Mouse (Mus musculus) layer of hippocampus, adult 8-10 months (tissue): ENCODE data around the gene Zbtb9. TPM values are rescaled to one million over a fixed set of nuclear protein-coding genes. Genes with fewer than 3 reads are reported as not detected.
"Not testable (repeated sequence)": the region's sequence is repeated elsewhere in the genome, so short reads cannot be mapped to it uniquely, and the experiment has no call there.

Experiments used
- DNase-seq, 2 experiments: peaks; one replicate each; pipeline ENCODE4 v3.0.0; 2022; ENCODE audit warnings: low spot score in 2 of 2
- total RNA-seq, 4 experiments: library from RNA; stranded (reverse); gene quantifications; 2 replicates each; pipeline ENCODE4 v1.2.4; 2022

The Zbtb9 gene
- total RNA-seq, 4 experiments from 2014 or later = 12.2 to 14.7 (median 13.7) TPM

GRCm38 (mm10) chr17:26971247-26971905 is 1.6 kb upstream of the Zbtb9 start:
- DNase-seq = no peak

DNA sequence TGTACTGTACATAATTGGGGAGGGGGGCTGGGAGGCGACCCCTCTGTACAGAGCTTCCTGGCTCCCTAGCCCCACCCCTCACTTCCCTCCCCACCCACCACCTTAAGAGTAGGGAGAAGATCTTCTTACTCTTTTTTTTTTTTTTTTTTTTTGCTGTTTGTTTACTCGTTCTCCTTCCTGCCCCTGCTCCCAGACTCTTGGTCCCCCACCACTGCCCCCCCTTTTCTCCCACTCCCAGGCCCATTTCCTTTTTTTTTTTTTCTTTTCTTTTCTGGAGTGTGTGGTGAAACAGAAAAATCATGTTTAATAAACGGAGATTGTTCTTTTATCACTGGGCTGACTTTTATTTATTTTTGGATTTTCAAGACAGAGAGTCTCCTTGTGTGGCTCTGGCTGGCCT is 860 bp upstream of the Zbtb9 start:
- no peak for DNase-seq

- no peak for DNase-seq
Measured at GRCm38 (mm10) chr17:26974547-26974946, 1.6 kb downstream of the Zbtb9 start.

GRCm38 (mm10) chr17:26975415-26975814 is 2.4 kb downstream of the Zbtb9 start:
- no peak for DNase-seq

GRCm38 (mm10) chr17:26977354-26977753 is 4.4 kb downstream of the Zbtb9 start:
- not testable (repeated sequence) for DNase-seq

GRCm38 (mm10) chr17:26979426-26979825 is 6.5 kb downstream of the Zbtb9 start:
- no peak for DNase-seq

DNA sequence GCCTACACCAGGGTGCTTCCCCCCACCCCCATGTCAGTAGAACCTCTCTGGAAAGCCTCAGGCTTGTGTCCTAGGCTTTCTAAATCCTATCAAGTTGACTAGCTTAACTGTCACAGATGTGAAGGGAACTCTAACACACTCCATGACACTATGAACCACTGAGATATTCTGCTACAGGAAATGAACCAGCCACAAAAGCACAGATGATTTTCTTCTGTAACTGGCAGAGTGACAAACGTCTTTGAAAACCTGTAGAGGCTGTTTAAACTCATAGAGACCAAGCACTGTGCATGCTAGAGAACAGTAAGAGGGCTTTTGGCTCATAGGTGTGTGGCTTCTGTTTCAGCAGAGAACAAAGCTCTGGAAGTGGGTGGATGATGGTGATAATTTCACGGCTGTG is 8.1 kb downstream of the Zbtb9 start:
- DNase-seq = no peak

- no peak for DNase-seq
Measured at GRCm38 (mm10) chr17:26983382-26983781, 10.4 kb downstream of the Zbtb9 start.

GRCm38 (mm10) chr17:26985503-26986179 is 12.7 kb downstream of the Zbtb9 start:
- no peak for DNase-seq

DNA sequence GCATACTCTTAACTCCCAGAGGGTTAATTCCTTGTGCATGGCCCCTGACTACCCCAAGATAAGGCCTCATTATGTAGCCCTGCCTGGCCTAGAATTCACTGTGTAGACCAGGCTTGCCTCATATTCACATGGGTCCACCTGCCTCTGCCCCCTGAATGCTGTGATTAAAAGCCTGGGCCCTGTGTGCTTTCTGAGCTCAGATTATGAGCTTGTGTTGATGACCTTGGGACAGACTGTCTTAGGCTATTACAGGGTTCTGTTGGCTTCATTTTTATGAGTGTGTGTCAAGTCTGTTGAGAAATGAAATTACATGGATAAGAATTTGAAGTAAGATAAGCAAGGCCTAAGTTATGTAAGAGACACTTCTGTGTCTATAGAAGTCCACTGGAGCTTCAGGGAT is 17.6 kb downstream of the Zbtb9 start:
- no peak for DNase-seq

DNA sequence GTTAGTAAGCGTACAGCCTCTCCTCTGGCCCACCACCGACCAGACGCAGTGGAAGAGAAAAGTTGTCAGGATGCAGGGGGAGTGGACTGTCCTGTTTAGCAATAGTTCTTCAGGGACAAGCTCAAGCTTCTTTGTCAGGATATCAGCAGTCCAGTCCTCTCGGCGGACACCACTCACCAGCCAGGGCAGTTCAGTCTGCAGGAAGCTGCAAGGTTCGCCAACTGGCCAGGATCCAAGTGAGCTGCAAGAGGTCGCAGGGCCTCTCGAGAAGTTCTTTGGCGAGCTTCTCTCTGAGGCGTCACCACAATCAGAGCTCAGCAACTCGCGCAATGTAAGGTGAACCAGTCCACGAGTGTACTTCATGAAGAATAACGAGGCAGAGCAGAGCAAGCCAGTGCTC is 21.4 kb downstream of the Zbtb9 start:
- DNase-seq = no peak

DNA sequence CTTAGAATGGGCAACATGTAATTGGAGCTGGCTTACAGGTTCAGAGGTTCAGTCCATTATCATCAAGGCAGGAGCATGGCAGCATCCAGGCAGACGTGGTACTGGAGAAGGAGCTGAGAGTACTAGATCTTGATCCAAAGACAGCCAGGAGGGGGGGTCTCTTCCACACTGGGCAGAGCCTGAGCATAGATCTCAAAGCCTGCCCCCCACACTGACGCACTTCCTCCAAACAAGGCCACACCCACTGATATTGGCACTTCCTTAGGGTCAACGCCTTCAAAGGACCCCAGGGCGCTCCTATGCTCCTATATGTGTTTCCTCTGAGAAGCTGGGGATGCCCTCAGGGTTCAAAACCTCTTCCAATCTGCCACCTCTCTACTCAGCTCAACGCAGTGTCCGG is 22.0 kb downstream of the Zbtb9 start:
- no peak for DNase-seq

- DNase-seq = no peak
Measured at GRCm38 (mm10) chr17:26995562-26995961, 22.6 kb downstream of the Zbtb9 start.

DNA sequence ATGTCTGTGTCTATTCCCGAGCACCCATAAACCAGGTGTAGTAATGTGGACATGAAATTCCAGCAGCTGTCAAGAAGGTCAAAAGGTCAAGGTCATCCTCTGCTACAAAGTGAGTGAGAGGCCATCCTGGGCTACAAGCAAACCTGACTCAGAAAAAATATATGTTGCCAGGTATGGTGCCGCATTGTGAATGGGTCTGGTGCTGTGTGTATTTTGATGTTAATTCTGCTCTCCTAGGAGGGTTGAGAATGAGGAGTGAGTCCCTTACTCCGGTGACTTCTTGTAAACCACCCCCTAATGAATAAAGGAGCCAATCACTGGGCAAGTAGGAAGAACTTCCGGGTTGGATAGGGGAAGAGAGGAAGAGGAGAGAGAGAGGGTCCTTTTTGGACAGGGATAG is 24.7 kb downstream of the Zbtb9 start:
- no peak for DNase-seq

DNA sequence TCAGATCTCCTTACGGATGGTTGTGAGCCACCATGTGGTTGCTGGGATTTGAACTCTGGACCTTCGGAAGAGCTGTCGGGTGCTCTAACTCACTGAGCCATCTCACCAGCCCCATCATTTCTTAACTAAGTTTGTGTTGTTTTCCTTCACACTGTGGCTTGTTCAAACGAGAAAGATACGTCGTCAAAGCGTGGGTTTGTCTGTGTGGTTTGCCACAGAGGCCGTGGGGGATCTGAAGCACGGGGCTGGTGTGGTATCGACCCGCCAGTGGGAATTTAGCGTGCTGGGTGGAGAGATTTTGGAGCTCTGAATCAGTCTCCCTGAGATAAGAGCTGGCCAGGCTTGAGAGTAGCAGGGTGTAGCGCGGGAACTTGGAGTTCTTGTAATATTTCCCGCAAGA is 25.3 kb downstream of the Zbtb9 start:
- DNase-seq = no peak

DNA sequence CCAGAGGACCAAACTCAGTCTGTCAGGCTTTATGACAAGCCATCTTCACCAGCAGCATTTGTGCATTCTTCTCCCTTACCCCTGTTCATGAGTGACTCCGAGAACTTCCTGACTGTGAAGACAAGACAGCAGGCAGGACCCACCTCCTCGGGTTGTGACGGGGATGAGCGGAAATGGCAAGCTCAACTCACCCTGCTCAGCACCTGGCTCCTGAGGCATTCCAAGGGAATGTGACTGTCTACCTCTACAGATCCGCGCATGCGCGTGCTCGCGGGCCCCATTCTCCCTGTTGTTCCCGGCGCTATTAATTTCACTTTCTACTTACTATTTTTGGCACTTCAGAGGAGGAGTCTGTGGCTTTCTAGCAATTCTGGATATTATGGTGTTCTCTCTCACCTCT is 27.0 kb downstream of the Zbtb9 start:
- DNase-seq = no peak

GRCm38 (mm10) chr17:27001151-27001550 is 28.2 kb downstream of the Zbtb9 start:
- DNase-seq = no peak

DNA sequence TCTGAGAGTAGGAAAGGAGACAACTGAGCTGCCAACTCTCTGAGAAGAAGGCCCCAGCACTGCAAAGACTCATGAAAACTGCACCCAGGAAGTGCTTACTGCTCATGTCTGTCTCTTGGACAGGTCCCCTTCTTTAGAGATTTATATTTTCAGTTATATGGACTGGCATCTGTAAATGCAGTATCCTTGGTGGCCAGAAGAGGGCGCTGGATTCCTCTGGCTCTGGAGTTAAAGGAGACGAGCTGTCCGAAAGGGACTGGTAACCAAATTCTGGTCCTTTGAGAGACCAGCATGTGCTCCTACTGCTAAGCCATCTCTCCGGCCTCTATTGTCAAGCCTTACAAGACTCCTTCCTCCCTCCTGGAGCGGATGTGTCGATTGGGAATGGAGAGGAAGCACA is 28.9 kb downstream of the Zbtb9 start:
- no peak for DNase-seq

DNA sequence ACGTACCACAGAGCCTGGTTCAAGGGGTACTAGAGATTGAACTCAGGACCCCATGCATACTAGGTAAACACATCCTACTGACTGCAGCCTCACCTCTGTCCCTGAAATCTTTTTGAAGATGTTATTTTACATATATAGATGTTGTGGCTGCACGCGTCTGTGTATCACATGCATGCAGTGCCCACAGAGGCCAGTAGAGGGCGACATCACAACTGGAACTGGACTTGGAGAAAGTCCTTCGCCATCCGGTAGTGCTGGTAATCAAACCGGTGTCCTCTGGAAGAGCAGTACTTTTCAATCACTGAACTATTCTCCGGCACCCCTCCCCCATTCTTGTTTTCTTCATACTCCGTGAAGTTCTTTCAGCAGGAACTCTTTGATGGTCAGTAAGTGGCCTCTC is 31.5 kb downstream of the Zbtb9 start:
- no peak for DNase-seq

DNA sequence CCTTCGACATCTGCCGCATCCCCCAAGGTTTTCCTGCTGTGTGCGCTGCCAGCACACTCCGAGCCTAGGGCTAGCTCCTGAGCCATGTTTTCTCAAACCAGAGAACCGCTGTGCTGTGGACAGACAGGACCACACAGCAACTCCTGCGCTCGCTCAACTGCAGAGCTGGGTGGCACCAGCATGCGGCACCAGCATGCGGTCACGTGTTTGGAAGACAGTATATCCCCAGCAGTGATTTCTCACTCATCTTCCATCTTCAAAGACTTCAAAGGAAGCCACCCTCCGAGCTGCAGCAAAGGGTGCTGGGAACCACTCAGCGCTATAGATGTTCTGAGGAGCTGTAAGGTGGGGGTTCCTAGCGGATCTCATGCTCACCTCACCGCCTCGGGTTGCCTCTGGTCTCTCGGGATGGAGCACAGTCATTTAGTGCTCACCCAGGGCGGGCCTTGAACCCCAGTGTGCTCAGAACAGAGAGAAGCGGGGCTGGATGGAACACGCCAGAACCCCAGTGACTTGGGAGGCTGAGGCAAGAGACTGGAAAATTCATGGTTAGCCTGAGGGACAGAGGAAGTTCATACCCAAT is 32.0 kb downstream of the Zbtb9 start:
- no peak for DNase-seq

DNA sequence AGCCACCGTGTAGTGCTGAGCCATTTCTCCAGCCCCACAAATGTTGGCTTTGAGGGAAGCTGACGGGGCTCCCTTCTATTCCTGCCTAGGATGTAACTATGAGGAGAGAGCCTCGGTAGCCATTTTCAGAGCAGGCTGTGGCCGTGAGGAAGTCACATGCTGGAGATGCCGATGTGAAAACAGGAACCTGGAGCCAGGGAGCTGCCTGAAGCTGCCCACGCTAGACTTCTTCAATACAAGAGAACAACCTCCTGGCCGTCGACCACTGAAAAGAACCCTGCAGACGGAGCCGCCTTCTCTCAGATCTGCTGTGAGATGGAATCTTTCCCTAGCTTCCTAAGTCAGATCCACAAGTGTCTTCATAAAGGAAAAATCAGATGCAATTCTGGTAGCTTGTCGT is 32.7 kb downstream of the Zbtb9 start:
- no peak for DNase-seq

DNA sequence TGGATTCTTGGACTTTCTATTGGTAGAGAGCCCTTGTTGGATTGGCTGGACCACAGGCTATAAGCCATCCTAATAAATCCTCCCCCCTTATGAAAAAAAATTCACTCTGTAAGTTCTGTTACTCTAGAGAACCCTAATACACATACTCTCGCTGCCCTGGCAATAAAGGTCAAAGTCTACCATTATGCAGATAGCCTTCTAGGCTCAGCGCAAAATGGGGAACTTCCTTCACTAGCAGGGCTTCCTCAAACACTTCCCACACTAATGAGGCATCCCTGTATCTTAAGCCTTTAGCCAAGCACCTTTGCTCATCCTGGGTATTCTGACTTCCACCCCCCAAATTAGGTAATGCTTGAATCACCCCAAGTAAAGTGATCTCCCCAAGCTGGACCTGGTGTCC is 35.3 kb downstream of the Zbtb9 start:
- no peak for DNase-seq

DNA sequence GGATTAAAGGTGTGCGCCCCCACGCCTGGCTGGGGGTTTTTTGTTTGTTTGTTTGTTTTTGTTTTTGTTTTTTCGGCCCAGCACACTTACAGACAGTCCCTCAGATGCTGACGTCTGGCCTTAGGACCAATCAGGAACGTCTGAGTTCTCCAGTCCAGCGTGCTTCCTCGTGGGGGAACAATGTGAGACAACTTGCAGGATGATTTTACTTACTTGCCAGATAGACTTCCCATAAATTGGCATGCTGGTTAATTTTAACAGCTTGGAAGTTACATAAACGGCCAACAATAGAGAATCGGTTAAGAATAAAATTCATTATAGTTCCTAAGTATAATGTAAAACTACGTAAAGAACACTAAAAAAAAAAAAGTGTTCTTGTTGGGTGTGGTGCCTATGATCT is 38.2 kb downstream of the Zbtb9 start:
- no peak for DNase-seq
